In the genomic region with DNA sequence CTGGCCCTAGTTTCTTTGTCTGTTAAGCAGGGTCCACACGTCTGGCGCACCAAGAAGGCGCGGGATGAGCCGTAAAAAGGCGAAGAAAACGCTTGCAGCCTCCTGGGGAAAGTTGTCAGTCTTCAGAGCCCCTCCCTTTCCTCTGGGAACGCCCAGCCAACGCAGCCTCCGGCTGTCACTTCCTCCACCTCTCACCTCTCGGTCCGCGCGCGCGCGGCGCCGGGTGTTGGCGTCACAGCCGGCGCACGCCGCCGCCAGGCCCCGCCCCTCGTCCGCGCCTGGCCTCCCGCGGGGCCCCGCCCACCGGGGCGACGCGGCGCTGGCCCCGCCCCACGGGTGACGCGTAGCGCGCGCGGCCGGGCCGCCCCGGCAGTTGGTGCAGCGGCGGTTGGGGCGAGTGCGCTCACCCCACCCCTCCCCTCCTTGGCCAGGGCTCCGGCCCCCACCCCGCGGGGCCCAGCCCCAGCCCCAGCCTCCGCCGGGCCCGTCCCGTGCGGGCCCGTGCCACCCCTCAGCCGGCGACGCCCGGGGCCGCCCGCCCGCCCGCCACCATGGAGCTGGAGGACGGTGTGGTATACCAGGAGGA, we compare ENCODE assay signal across 8 mouse cellular contexts. TPM values are rescaled to one million over a fixed set of nuclear protein-coding genes. Genes with fewer than 3 reads are reported as not detected.
DNase-seq lines count a peak whose midpoint lies in the region; ATAC-seq lines count a peak whose summit lies in the region.

A gene (plus strand): TSS at position 372 of the 586 bp plus-strand sequence.

- peak; percentile 83 for DNase-seq in MEL-GATA-1-ER (ENCODE audit: extremely low read depth, low read depth)
- peak; percentile 90 for DNase-seq in cerebellum, adult 8-10 months
- DNase-seq in forelimb bud, embryonic 11.5 days (ENCODE audit: low read depth, low spot score): peak; percentile 95
- peak; percentile 67 for DNase-seq in layer of hippocampus, adult 9-10 months (ENCODE audit: low spot score)
- peak; percentile 84 for DNase-seq in ovary, postnatal 10 days (ENCODE audit: low spot score)
- DNase-seq in thymus, postnatal 10 days (ENCODE audit: low spot score in 2 of 2): peak; percentile 90 to 94

- WGBS in lung, embryonic 16.5 days: 0% methylated on average over 55 of the region's 70 CpGs

- H3K4me3 ChIP-seq in lung, embryonic 16.5 days (ENCODE audit: low read length): peak within 1 kb of the TSS; percentile 98

- peak; percentile 76 to 79 for ATAC-seq in hematopoietic stem cell, adult 5-6 weeks (replicated peaks in 1 of 2; ENCODE audit: insufficient read depth in 1 of 2, low FRiP score in 2 of 2, low TSS enrichment in 1 of 2, low read depth in 1 of 2, poor library complexity in 2 of 2, severe bottlenecking in 2 of 2)
- peak; percentile 95 for ATAC-seq in lung, embryonic 16.5 days (ENCODE audit: low read depth)

- peaks cover 21% of the 10 kb centered on the region for H3K4me1 ChIP-seq in lung, embryonic 16.5 days (replicated peaks; ENCODE audit: control insufficient read depth, insufficient read depth, low read length)

- H3K9ac ChIP-seq in lung, embryonic 16.5 days (ENCODE audit: low read length): peak within 1 kb of the TSS; percentile 93

- no peaks in the 10 kb centered on the region for H3K36me3 ChIP-seq in lung, embryonic 16.5 days (ENCODE audit: control insufficient read depth, insufficient read depth, low read length)

- H3K9me3 ChIP-seq in lung, embryonic 16.5 days (ENCODE audit: control insufficient read depth, low read length): no peaks in the 10 kb centered on the region

- no peaks in the 10 kb centered on the region for H3K27me3 ChIP-seq in lung, embryonic 16.5 days (ENCODE audit: control insufficient read depth, insufficient read depth, low read depth, low read length)

- H3K27ac ChIP-seq in lung, embryonic 16.5 days (ENCODE audit: low read length): peak within 1 kb of the TSS; percentile 97

- peak within 1 kb of the TSS; percentile 92 for H3K4me2 ChIP-seq in lung, embryonic 16.5 days (ENCODE audit: low read depth, low read length)

RNA-seq across cellular contexts. Expression of the gene that starts here (rescaled TPM):
- total RNA-seq in hematopoietic stem cell, adult 5-6 weeks (2017): 106 and 115 TPM in 2 replicates
- polyA plus RNA-seq in lung, embryonic 16.5 days (2015; fragmentation: Nextera tagmentation; extraction: Ambion mirVana): 35.0 and 36.2 TPM in 2 replicates

Comparison
In these comparisons a context has a peak if more than half of its experiments do, and no peak if none do; other contexts are left out.
1. Peak in every context shown above with its lines: DNase-seq, ATAC-seq, H3K4me3 ChIP-seq and H3K27ac ChIP-seq.